Mouse (Mus musculus) CH12.LX (cell line): ENCODE results near the gene St3gal3.

Experiments used
- BHLHE40 ChIP-seq: IDR thresholded peaks from 2 replicates; pipeline ENCODE4 v1.6.1; 2011; ENCODE audit warnings: mild to moderate bottlenecking, low read depth, low read length, improper control_type of control experiment
- CHD1 ChIP-seq: IDR thresholded peaks from 2 replicates; pipeline ENCODE4 v1.6.1; 2012; ENCODE audit warnings: low read depth, low read length, improper control_type of control experiment, inconsistent platforms
- CTCF ChIP-seq, 2 experiments: IDR thresholded peaks in 1 of 2; conservative IDR thresholded peaks in 1 of 2; 2 replicates each; pipeline ENCODE4 v1.5.1; 2011 to 2012; ENCODE audit warnings: low read depth in 2 of 2, low read length in 2 of 2, improper control_type of control experiment in 1 of 2, inconsistent platforms in 1 of 2, mild to moderate bottlenecking in 1 of 2, moderate library complexity in 1 of 2
- E2F4 ChIP-seq: IDR thresholded peaks from 2 replicates; pipeline ENCODE4 v1.6.1; 2011; ENCODE audit warnings: low read depth, low read length, improper control_type of control experiment; ENCODE audit not compliant: insufficient replicate concordance
- EP300 ChIP-seq: IDR thresholded peaks from 2 replicates; pipeline ENCODE4 v1.6.1; 2011; ENCODE audit warnings: low read length, improper control_type of control experiment
- JUND ChIP-seq: conservative IDR thresholded peaks from 2 replicates; pipeline ENCODE4 v1.6.1; 2011; ENCODE audit warnings: low read depth, low read length, improper control_type of control experiment
- MAFK ChIP-seq: IDR thresholded peaks from 2 replicates; pipeline ENCODE4 v1.6.1; 2011; ENCODE audit warnings: low read length, improper control_type of control experiment; ENCODE audit not compliant: insufficient replicate concordance
- MAZ ChIP-seq: IDR thresholded peaks from 2 replicates; pipeline ENCODE4 v1.6.1; 2012; ENCODE audit warnings: low read depth, mild to moderate bottlenecking, inconsistent platforms, low read length, improper control_type of control experiment, moderate library complexity
- NRF1 ChIP-seq: IDR thresholded peaks from 2 replicates; pipeline ENCODE4 v1.6.1; 2014; ENCODE audit warnings: low read depth, mild to moderate bottlenecking, inconsistent platforms, low read length, improper control_type of control experiment, moderate library complexity
- POLR2A ChIP-seq: IDR thresholded peaks from 2 replicates; pipeline ENCODE4 v1.6.1; 2011; ENCODE audit warnings: low read depth, mild to moderate bottlenecking, improper control_type of control experiment, low read length
- RCOR1 ChIP-seq: conservative IDR thresholded peaks from 2 replicates; pipeline ENCODE4 v1.6.1; 2012; ENCODE audit warnings: low read depth, mild to moderate bottlenecking, inconsistent platforms, low read length, improper control_type of control experiment
- TBP ChIP-seq: conservative IDR thresholded peaks from 2 replicates; pipeline ENCODE4 v1.6.1; 2011; ENCODE audit warnings: low read depth, low read length, improper control_type of control experiment
- USF1 ChIP-seq: IDR thresholded peaks from 2 replicates; pipeline ENCODE4 v1.6.1; 2014; ENCODE audit warnings: low read depth, mild to moderate bottlenecking, inconsistent platforms, low read length, improper control_type of control experiment
- ZNF384 ChIP-seq: IDR thresholded peaks from 2 replicates; pipeline ENCODE4 v1.6.1; 2012; ENCODE audit warnings: low read depth, low read length, improper control_type of control experiment, inconsistent platforms

DNA sequence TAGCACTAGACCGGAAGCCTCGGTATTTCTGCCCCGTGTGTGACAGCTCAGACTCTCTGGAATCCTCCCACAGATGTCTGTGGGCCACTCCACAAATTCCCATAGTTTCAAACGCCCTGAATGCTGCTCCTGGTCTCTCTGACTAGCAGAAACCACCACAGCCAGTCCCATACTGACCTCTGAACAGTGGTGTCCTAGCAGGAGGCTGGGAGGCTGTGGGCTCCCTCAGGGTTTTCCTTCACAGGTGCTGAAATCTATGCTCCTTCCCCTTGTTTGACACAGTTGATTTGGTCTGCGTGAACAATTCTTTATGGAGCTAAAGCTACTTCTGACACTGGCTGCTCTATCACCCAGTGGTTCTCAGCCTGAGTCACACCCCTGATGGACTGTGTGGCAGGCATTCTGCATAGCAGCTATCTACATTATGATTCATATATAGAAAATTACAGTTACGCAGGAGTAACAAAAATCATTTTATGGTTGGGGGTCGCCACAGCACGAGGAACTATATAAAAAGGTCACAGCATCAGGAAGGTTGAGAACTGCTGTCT is 31.4 kb downstream of the St3gal3 start:
- TF ChIP-seq CHD1, result no peak
- TF ChIP-seq JUND, result no peak
- no peak for TF ChIP-seq MAZ
- no peak for TF ChIP-seq NRF1
- TF ChIP-seq CTCF (conservative IDR thresholded peaks at IDR 0.05 in 1 of 2, IDR thresholded peaks at IDR 0.05 in 1 of 2; ENCODE audit: low read depth in 2 of 2, low read length in 2 of 2), result no peak
- no peak for TF ChIP-seq POLR2A
- no peak for TF ChIP-seq BHLHE40
- no peak for TF ChIP-seq MAFK
- TF ChIP-seq USF1, result no peak
- TF ChIP-seq TBP, result no peak
- no peak for TF ChIP-seq E2F4
- TF ChIP-seq RCOR1, result no peak
- no peak for TF ChIP-seq EP300
- TF ChIP-seq ZNF384, result no peak
